Mouse (Mus musculus): Measurements from ENCODE around the gene Galnt7. TPM values are rescaled to one million over a fixed set of nuclear protein-coding genes. Genes with fewer than 3 reads are reported as not detected.

Galnt7 gene
- polyA plus RNA-seq, 1 experiment from 2014 or later, result 12.1 TPM

GRCm38 (mm10) chr8:57594175-57594885 is 58.5 kb downstream of the Galnt7 start:
- Histone ChIP-seq H3K4me2 (no peak overlapping the region), H3K36me3 (no peaks in the 10 kb centered on the region), H3K27ac (no peak overlapping the region), H3K27me3 (no peaks in the 10 kb centered on the region), H3K9ac (no peak overlapping the region), H3K4me3 (no peak overlapping the region), H3K4me1 (no peaks in the 10 kb centered on the region), H3K9me3 (no peaks in the 10 kb centered on the region)
- 32% methylated on average over 6 of the region's 6 CpGs for WGBS
- no peak for ATAC-seq (ENCODE audit: borderline replicate concordance, extremely low read depth, low FRiP score, low TSS enrichment)

- no peak overlapping the region for H3K9ac ChIP-seq
- no peaks in the 10 kb centered on the region for H3K36me3 ChIP-seq
- 69% methylated on average over 7 of the region's 7 CpGs for WGBS
- no peaks in the 10 kb centered on the region for H3K4me1 ChIP-seq
- no peak overlapping the region for H3K4me3 ChIP-seq
- no peak overlapping the region for H3K4me2 ChIP-seq
- H3K9me3 ChIP-seq, result no peaks in the 10 kb centered on the region
- H3K27me3 ChIP-seq, result no peaks in the 10 kb centered on the region
- no peak for ATAC-seq (ENCODE audit: borderline replicate concordance, extremely low read depth, low FRiP score, low TSS enrichment)
- no peak overlapping the region for H3K27ac ChIP-seq
Observed at GRCm38 (mm10) chr8:57592604-57593003, 60.2 kb downstream of the Galnt7 start.

DNA sequence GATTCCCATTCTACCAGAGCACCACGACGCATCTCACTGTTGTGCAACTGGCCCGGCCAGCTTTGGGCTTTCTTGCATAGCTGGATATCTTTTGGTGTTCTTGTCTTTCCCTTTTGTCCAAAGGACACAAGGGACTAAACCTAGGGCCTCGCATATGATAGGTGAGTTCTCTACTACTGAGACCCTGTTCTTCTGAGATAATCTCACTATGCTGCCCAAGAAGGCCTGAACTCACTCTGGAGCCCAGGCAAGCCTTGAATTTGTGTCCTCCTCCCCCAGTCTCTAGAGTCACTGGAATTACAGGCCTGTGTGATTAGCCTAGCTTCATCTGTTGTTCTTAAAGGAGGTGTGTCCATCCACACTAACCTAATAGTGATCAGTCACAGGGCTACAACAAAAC is 61.2 kb downstream of the Galnt7 start:
- 84% methylated on average over 4 of the region's 4 CpGs for WGBS
- H3K36me3 ChIP-seq, result no peaks in the 10 kb centered on the region
- no peaks in the 10 kb centered on the region for H3K4me1 ChIP-seq

GRCm38 (mm10) chr8:57590015-57590414 is 62.8 kb downstream of the Galnt7 start:
- WGBS, result 81% methylated on average over 8 of the region's 8 CpGs
- no peak for ATAC-seq (ENCODE audit: borderline replicate concordance, extremely low read depth, low FRiP score, low TSS enrichment)
- no peak overlapping the region for H3K4me3 ChIP-seq
- no peaks in the 10 kb centered on the region for H3K36me3 ChIP-seq
- H3K4me1 ChIP-seq, result no peaks in the 10 kb centered on the region
- H3K9ac ChIP-seq, result no peak overlapping the region
- H3K27ac ChIP-seq, result no peak overlapping the region
- H3K4me2 ChIP-seq, result no peak overlapping the region
- H3K27me3 ChIP-seq, result no peaks in the 10 kb centered on the region
- H3K9me3 ChIP-seq, result no peaks in the 10 kb centered on the region

More for the DNA sequence above, 61.2 kb downstream of the Galnt7 start:
- ATAC-seq (ENCODE audit: borderline replicate concordance, extremely low read depth, low FRiP score, low TSS enrichment), result no peak
- Histone ChIP-seq H3K4me3 (no peak overlapping the region), H3K9ac (no peak overlapping the region), H3K4me2 (no peak overlapping the region), H3K9me3 (no peaks in the 10 kb centered on the region), H3K27ac (no peak overlapping the region), H3K27me3 (no peaks in the 10 kb centered on the region)

- no peaks in the 10 kb centered on the region for H3K27me3 ChIP-seq
- 89% methylated on average over 9 of the region's 9 CpGs for WGBS
- no peaks in the 10 kb centered on the region for H3K36me3 ChIP-seq
- no peaks in the 10 kb centered on the region for H3K4me1 ChIP-seq
- no peak for ATAC-seq (ENCODE audit: borderline replicate concordance, extremely low read depth, low FRiP score, low TSS enrichment)
- H3K9me3 ChIP-seq, result no peaks in the 10 kb centered on the region
- H3K4me3 ChIP-seq, result no peak overlapping the region
- H3K27ac ChIP-seq, result no peak overlapping the region
- no peak overlapping the region for H3K9ac ChIP-seq
- no peak overlapping the region for H3K4me2 ChIP-seq
Observed at GRCm38 (mm10) chr8:57589176-57589575, 63.7 kb downstream of the Galnt7 start.

DNA sequence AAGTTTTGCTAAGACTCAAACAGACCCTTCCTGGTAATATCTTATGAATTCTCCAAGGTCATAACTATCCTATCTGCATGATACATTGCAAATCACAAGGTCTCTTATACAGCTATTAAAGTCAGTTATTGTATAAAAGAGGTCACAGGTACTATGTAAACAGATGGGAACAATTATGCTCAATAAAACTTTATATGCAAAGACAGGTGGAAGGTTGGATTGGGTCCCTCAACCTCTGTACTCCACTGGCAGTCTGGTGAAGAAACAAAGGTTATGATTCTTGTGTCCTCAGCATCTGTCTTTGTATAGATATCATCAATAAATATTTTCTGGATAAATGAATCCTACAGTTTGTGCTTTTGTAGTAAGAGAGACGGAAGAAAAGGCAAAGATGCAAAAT is 64.2 kb downstream of the Galnt7 start:
- H3K36me3 ChIP-seq, result no peaks in the 10 kb centered on the region
- ATAC-seq (ENCODE audit: borderline replicate concordance, extremely low read depth, low FRiP score, low TSS enrichment), result no peak
- no peak overlapping the region for H3K4me2 ChIP-seq
- no peaks in the 10 kb centered on the region for H3K27me3 ChIP-seq
- no peaks in the 10 kb centered on the region for H3K9me3 ChIP-seq
- no peak overlapping the region for H3K9ac ChIP-seq
- H3K4me1 ChIP-seq, result no peaks in the 10 kb centered on the region
- 97% methylated on average over 1 of the region's 1 CpGs for WGBS
- no peak overlapping the region for H3K27ac ChIP-seq
- no peak overlapping the region for H3K4me3 ChIP-seq

- no peaks in the 10 kb centered on the region for H3K9me3 ChIP-seq
- no peak overlapping the region for H3K4me2 ChIP-seq
- H3K27ac ChIP-seq, result no peak overlapping the region
- H3K4me1 ChIP-seq, result no peaks in the 10 kb centered on the region
- no peak overlapping the region for H3K4me3 ChIP-seq
- H3K27me3 ChIP-seq, result no peaks in the 10 kb centered on the region
- WGBS, result 62% methylated on average over 3 of the region's 4 CpGs
- no peak overlapping the region for H3K9ac ChIP-seq
- no peaks in the 10 kb centered on the region for H3K36me3 ChIP-seq
- no peak for ATAC-seq (ENCODE audit: borderline replicate concordance, extremely low read depth, low FRiP score, low TSS enrichment)
Observed at GRCm38 (mm10) chr8:57586667-57587066, 66.2 kb downstream of the Galnt7 start.

DNA sequence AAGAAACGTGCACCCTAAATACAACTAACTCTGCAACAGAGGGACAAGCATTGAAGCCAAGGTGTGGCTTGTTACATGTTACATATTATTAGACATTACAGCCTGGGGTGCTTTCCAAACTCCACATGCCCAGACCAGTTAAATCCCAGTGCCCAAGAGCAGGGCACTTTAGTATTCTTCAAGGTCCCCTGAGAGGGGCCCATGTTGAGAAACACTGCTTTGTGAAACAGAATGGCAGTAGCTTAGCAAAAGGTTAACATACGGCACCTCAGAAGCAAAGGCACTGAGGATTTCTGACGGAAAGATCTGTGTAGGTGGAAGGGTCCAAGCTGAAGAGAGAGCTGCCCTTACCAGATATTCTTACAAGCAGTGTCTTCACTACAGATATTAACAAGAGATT is 67.0 kb downstream of the Galnt7 start:
- no peaks in the 10 kb centered on the region for H3K9me3 ChIP-seq
- H3K9ac ChIP-seq, result no peak overlapping the region
- no peak for ATAC-seq (ENCODE audit: borderline replicate concordance, extremely low read depth, low FRiP score, low TSS enrichment)
- no peaks in the 10 kb centered on the region for H3K4me1 ChIP-seq
- no peak overlapping the region for H3K4me2 ChIP-seq
- no peak overlapping the region for H3K27ac ChIP-seq
- WGBS, result 85% methylated on average over 3 of the region's 3 CpGs
- H3K36me3 ChIP-seq, result no peaks in the 10 kb centered on the region
- no peaks in the 10 kb centered on the region for H3K27me3 ChIP-seq
- no peak overlapping the region for H3K4me3 ChIP-seq

GRCm38 (mm10) chr8:57585128-57585442 is 67.7 kb downstream of the Galnt7 start:
- no peak overlapping the region for H3K27ac ChIP-seq
- H3K4me3 ChIP-seq, result no peak overlapping the region
- no peaks in the 10 kb centered on the region for H3K9me3 ChIP-seq
- H3K4me2 ChIP-seq, result no peak overlapping the region
- no peaks in the 10 kb centered on the region for H3K4me1 ChIP-seq
- no peaks in the 10 kb centered on the region for H3K27me3 ChIP-seq
- ATAC-seq (ENCODE audit: borderline replicate concordance, extremely low read depth, low FRiP score, low TSS enrichment), result no peak
- H3K9ac ChIP-seq, result no peak overlapping the region
- no peaks in the 10 kb centered on the region for H3K36me3 ChIP-seq
- 94% methylated on average over 5 of the region's 5 CpGs for WGBS

GRCm38 (mm10) chr8:57584416-57585127 is 68.3 kb downstream of the Galnt7 start:
- no peak overlapping the region for H3K4me3 ChIP-seq
- no peaks in the 10 kb centered on the region for H3K27me3 ChIP-seq
- no peak overlapping the region for H3K9ac ChIP-seq
- H3K36me3 ChIP-seq, result no peaks in the 10 kb centered on the region
- H3K4me2 ChIP-seq, result no peak overlapping the region
- H3K27ac ChIP-seq, result no peak overlapping the region
- no peaks in the 10 kb centered on the region for H3K9me3 ChIP-seq
- WGBS, result 54% methylated on average over 8 of the region's 8 CpGs
- no peak for ATAC-seq (ENCODE audit: borderline replicate concordance, extremely low read depth, low FRiP score, low TSS enrichment)
- no peaks in the 10 kb centered on the region for H3K4me1 ChIP-seq

DNA sequence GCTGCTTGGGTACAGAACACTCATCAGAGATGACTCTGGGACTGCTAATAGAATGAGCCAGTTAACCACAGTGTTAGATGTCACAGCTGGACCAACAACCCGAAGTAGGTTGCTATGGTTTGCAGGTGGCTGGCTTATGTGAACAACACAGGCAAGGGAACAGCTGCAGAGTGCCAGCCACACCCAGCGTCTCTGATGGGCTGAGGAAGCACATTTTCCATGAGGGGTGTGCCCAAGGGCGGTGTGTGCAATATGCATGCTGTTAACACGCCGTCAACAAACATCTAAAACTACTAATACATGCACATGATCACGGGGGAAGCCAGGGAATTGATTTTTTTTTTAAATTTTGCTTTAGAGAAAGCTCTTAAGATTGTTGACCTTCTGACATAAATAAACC is 73.0 kb downstream of the Galnt7 start:
- H3K4me2 ChIP-seq, result no peak overlapping the region
- no peak for ATAC-seq (ENCODE audit: borderline replicate concordance, extremely low read depth, low FRiP score, low TSS enrichment)
- WGBS, result 67% methylated on average over 6 of the region's 6 CpGs

GRCm38 (mm10) chr8:57577301-57577700 is 75.5 kb downstream of the Galnt7 start:
- Histone ChIP-seq H3K4me2 (no peak overlapping the region), H3K4me1 (0 out of 2 replicates have a peak, but pooled peaks cover 14% of the 10 kb centered on the region), H3K27me3 (no peaks in the 10 kb centered on the region), H3K9me3 (no peaks in the 10 kb centered on the region), H3K4me3 (no peak overlapping the region), H3K27ac (no peak overlapping the region), H3K9ac (no peak overlapping the region), H3K36me3 (no peaks in the 10 kb centered on the region)
- no peak for ATAC-seq (ENCODE audit: borderline replicate concordance, extremely low read depth, low FRiP score, low TSS enrichment)
- WGBS, result 84% methylated on average over 5 of the region's 5 CpGs

More for the DNA sequence above, 73.0 kb downstream of the Galnt7 start:
- Histone ChIP-seq H3K9ac (no peak overlapping the region), H3K4me3 (no peak overlapping the region), H3K36me3 (no peaks in the 10 kb centered on the region), H3K27me3 (no peaks in the 10 kb centered on the region), H3K27ac (no peak overlapping the region), H3K9me3 (no peaks in the 10 kb centered on the region), H3K4me1 (0 out of 2 replicates have a peak, but pooled peaks cover 9% of the 10 kb centered on the region)

Data from lung, embryonic 15.5 days (tissue).